Mouse (Mus musculus): Measurements from ENCODE around the gene Atic. TPM values are rescaled to one million over a fixed set of nuclear protein-coding genes. Genes with fewer than 3 reads are reported as not detected.

Atic gene
- 39.4 and 44.5 TPM in 2 replicates for polyA plus RNA-seq (2015; fragmentation: Nextera tagmentation; extraction: Ambion mirVana)

- Histone ChIP-seq H3K4me1 (peaks cover 17% of the 10 kb centered on the region), H3K27ac (replicated peaks) (peak within 1 kb of the TSS; percentile 78), H3K27me3 (replicated peaks) (no peaks in the 10 kb centered on the region), H3K9me3 (0 out of 2 replicates have a peak, but pooled peaks cover 6% of the 10 kb centered on the region), H3K9ac (peak within 1 kb of the TSS; percentile 87), H3K4me3 (peak within 1 kb of the TSS; percentile 73), H3K4me2 (peak within 1 kb of the TSS; percentile 85), H3K36me3 (peaks cover 34% of the 10 kb centered on the region)
- ATAC-seq (ENCODE audit: extremely low read depth, insufficient number of reproducible peaks, low FRiP score, low TSS enrichment), result peak; percentile 99
- WGBS, result 1% methylated on average over 55 of the region's 55 CpGs
Observed at GRCm38 (mm10) chr1:71556688-71557612, at the start of gene Atic. Gene Atic, plus strand, starts transcription at chr1:71557150.

GRCm38 (mm10) chr1:71507251-71507650 is 49.7 kb upstream of the Atic start:
- Histone ChIP-seq H3K27me3 (replicated peaks) (0 out of 2 replicates have a peak, but pooled peaks cover 4% of the 10 kb centered on the region), H3K4me2 (no peak overlapping the region), H3K9ac (no peak overlapping the region), H3K36me3 (no peaks in the 10 kb centered on the region), H3K4me1 (no peaks in the 10 kb centered on the region), H3K4me3 (no peak overlapping the region), H3K27ac (replicated peaks) (no peak overlapping the region), H3K9me3 (no peaks in the 10 kb centered on the region)
- WGBS, result 20% methylated on average over 9 of the region's 9 CpGs
- ATAC-seq (ENCODE audit: extremely low read depth, insufficient number of reproducible peaks, low FRiP score, low TSS enrichment), result no peak

- no peak overlapping the region for H3K4me2 ChIP-seq
- no peak overlapping the region for H3K4me3 ChIP-seq
- H3K9ac ChIP-seq, result no peak overlapping the region
- H3K9me3 ChIP-seq, result peaks cover 6% of the 10 kb centered on the region; the same call in 1 of the 2 replicates
- H3K36me3 ChIP-seq, result no peaks in the 10 kb centered on the region
- no peaks in the 10 kb centered on the region for H3K4me1 ChIP-seq
- ATAC-seq (ENCODE audit: extremely low read depth, insufficient number of reproducible peaks, low FRiP score, low TSS enrichment), result no peak
- 78% methylated on average over 4 of the region's 4 CpGs for WGBS
- H3K27ac ChIP-seq (replicated peaks), result no peak overlapping the region
- no peaks in the 10 kb centered on the region for H3K27me3 ChIP-seq (replicated peaks)
Observed at GRCm38 (mm10) chr1:71515041-71515440, 41.9 kb upstream of the Atic start.

- Histone ChIP-seq H3K4me1 (0 out of 2 replicates have a peak, but pooled peaks cover 2% of the 10 kb centered on the region), H3K4me3 (no peak overlapping the region), H3K36me3 (no peaks in the 10 kb centered on the region), H3K9me3 (no peaks in the 10 kb centered on the region), H3K9ac (no peak overlapping the region), H3K27me3 (replicated peaks) (no peaks in the 10 kb centered on the region), H3K4me2 (no peak overlapping the region), H3K27ac (replicated peaks) (no peak overlapping the region)
- no peak for ATAC-seq (ENCODE audit: extremely low read depth, insufficient number of reproducible peaks, low FRiP score, low TSS enrichment)
- 80% methylated on average over 18 of the region's 18 CpGs for WGBS
Observed at GRCm38 (mm10) chr1:71528808-71529648, 27.9 kb upstream of the Atic start.

GRCm38 (mm10) chr1:71530779-71531178 is 26.2 kb upstream of the Atic start:
- Histone ChIP-seq H3K36me3 (no peaks in the 10 kb centered on the region), H3K27me3 (replicated peaks) (no peaks in the 10 kb centered on the region), H3K4me2 (no peak overlapping the region), H3K9ac (no peak overlapping the region), H3K4me1 (0 out of 2 replicates have a peak, but pooled peaks cover 2% of the 10 kb centered on the region), H3K4me3 (no peak overlapping the region), H3K27ac (replicated peaks) (no peak overlapping the region), H3K9me3 (no peaks in the 10 kb centered on the region)
- WGBS, result 72% methylated on average over 2 of the region's 2 CpGs
- no peak for ATAC-seq (ENCODE audit: extremely low read depth, insufficient number of reproducible peaks, low FRiP score, low TSS enrichment)

GRCm38 (mm10) chr1:71531653-71532052 is 25.3 kb upstream of the Atic start:
- no peak overlapping the region for H3K4me3 ChIP-seq
- no peak overlapping the region for H3K27ac ChIP-seq (replicated peaks)
- H3K27me3 ChIP-seq (replicated peaks), result no peaks in the 10 kb centered on the region
- no peaks in the 10 kb centered on the region for H3K9me3 ChIP-seq
- no peaks in the 10 kb centered on the region for H3K36me3 ChIP-seq
- H3K9ac ChIP-seq, result no peak overlapping the region
- 16% methylated on average over 7 of the region's 7 CpGs for WGBS
- no peak for ATAC-seq (ENCODE audit: extremely low read depth, insufficient number of reproducible peaks, low FRiP score, low TSS enrichment)
- 0 out of 2 replicates have a peak, but pooled peaks cover 2% of the 10 kb centered on the region for H3K4me1 ChIP-seq
- H3K4me2 ChIP-seq, result no peak overlapping the region

GRCm38 (mm10) chr1:71539641-71540040 is 17.3 kb upstream of the Atic start:
- Histone ChIP-seq H3K36me3 (no peaks in the 10 kb centered on the region), H3K9me3 (no peaks in the 10 kb centered on the region), H3K4me1 (no peaks in the 10 kb centered on the region), H3K9ac (no peak overlapping the region), H3K4me3 (no peak overlapping the region), H3K27ac (replicated peaks) (no peak overlapping the region), H3K27me3 (replicated peaks) (no peaks in the 10 kb centered on the region), H3K4me2 (no peak overlapping the region)
- ATAC-seq (ENCODE audit: extremely low read depth, insufficient number of reproducible peaks, low FRiP score, low TSS enrichment), result no peak
- 79% methylated on average over 4 of the region's 4 CpGs for WGBS

- Histone ChIP-seq H3K27me3 (replicated peaks) (no peaks in the 10 kb centered on the region), H3K9ac (no peak overlapping the region), H3K36me3 (no peaks in the 10 kb centered on the region), H3K4me3 (no peak overlapping the region), H3K4me1 (no peaks in the 10 kb centered on the region), H3K27ac (replicated peaks) (no peak overlapping the region), H3K4me2 (no peak overlapping the region), H3K9me3 (no peaks in the 10 kb centered on the region)
- WGBS, result 76% methylated on average over 3 of the region's 3 CpGs
- no peak for ATAC-seq (ENCODE audit: extremely low read depth, insufficient number of reproducible peaks, low FRiP score, low TSS enrichment)
Observed at GRCm38 (mm10) chr1:71540437-71540836, 16.5 kb upstream of the Atic start.

GRCm38 (mm10) chr1:71550626-71551195 is 6.2 kb upstream of the Atic start:
- Histone ChIP-seq H3K27ac (replicated peaks) (no peak overlapping the region), H3K4me2 (no peak overlapping the region), H3K9me3 (no peaks in the 10 kb centered on the region), H3K36me3 (no peaks in the 10 kb centered on the region), H3K9ac (no peak overlapping the region), H3K4me1 (no peaks in the 10 kb centered on the region), H3K4me3 (no peak overlapping the region), H3K27me3 (replicated peaks) (no peaks in the 10 kb centered on the region)
- WGBS, result 63% methylated on average over 10 of the region's 10 CpGs
- no peak for ATAC-seq (ENCODE audit: extremely low read depth, insufficient number of reproducible peaks, low FRiP score, low TSS enrichment)

- H3K4me1 ChIP-seq, result peaks cover 17% of the 10 kb centered on the region
- H3K4me2 ChIP-seq, result no peak overlapping the region
- no peak overlapping the region for H3K4me3 ChIP-seq
- H3K27ac ChIP-seq (replicated peaks), result no peak overlapping the region
- no peak overlapping the region for H3K9ac ChIP-seq
- 0 out of 2 replicates have a peak, but pooled peaks cover 6% of the 10 kb centered on the region for H3K9me3 ChIP-seq
- peaks cover 68% of the 10 kb centered on the region for H3K36me3 ChIP-seq
- no peaks in the 10 kb centered on the region for H3K27me3 ChIP-seq (replicated peaks)
- WGBS, result 95% methylated on average over 4 of the region's 4 CpGs
- ATAC-seq (ENCODE audit: extremely low read depth, insufficient number of reproducible peaks, low FRiP score, low TSS enrichment), result no peak
Observed at GRCm38 (mm10) chr1:71560626-71561025, 3.7 kb downstream of the Atic start.

GRCm38 (mm10) chr1:71564291-71564690 is 7.3 kb downstream of the Atic start:
- 95% methylated on average over 7 of the region's 7 CpGs for WGBS
- peaks cover 5% of the 10 kb centered on the region; the same call in 1 of the 2 replicates for H3K4me1 ChIP-seq
- H3K4me2 ChIP-seq, result no peak overlapping the region
- 0 out of 2 replicates have a peak, but pooled peaks cover 6% of the 10 kb centered on the region for H3K9me3 ChIP-seq
- peaks cover 94% of the 10 kb centered on the region for H3K36me3 ChIP-seq
- ATAC-seq (ENCODE audit: extremely low read depth, insufficient number of reproducible peaks, low FRiP score, low TSS enrichment), result no peak
- H3K27ac ChIP-seq (replicated peaks), result no peak overlapping the region
- no peak overlapping the region for H3K9ac ChIP-seq
- H3K27me3 ChIP-seq (replicated peaks), result no peaks in the 10 kb centered on the region
- no peak overlapping the region for H3K4me3 ChIP-seq

All from heart, embryonic 13.5 days (tissue).